Mouse (Mus musculus) myocyte (in vitro differentiated cells): ENCODE measurements around the gene Kif2c. TPM values are rescaled to one million over a fixed set of nuclear protein-coding genes. Genes with fewer than 3 reads are reported as not detected.

Experiments used
- H3K27me3 ChIP-seq: one replicate; pipeline ENCODE4 v1.6.1; 2011; ENCODE audit not compliant: control insufficient read depth, insufficient read depth, insufficient read length
- H3K36me3 ChIP-seq: one replicate; pipeline ENCODE4 v1.6.1; 2011; ENCODE audit not compliant: control insufficient read depth, insufficient read depth
- H3K4me2 ChIP-seq: one replicate; pipeline ENCODE4 v1.6.1; 2011; ENCODE audit warnings: low read depth, control low read depth
- H3K4me3 ChIP-seq: one replicate; pipeline ENCODE4 v1.5.1; 2011; ENCODE audit warnings: mild to moderate bottlenecking, control low read depth, moderate library complexity
- H3K79me2 ChIP-seq: one replicate; pipeline ENCODE4 v1.6.1; 2011; ENCODE audit not compliant: control insufficient read depth, insufficient read depth
- H3ac ChIP-seq: one replicate; pipeline ENCODE4 v1.6.1; 2011; ENCODE audit not compliant: control insufficient read depth, insufficient read length
- CEBPB ChIP-seq: IDR thresholded peaks from 2 replicates; pipeline ENCODE4 v1.6.1; 2011; ENCODE audit warnings: mild to moderate bottlenecking, moderate library complexity; ENCODE audit not compliant: poor library complexity, insufficient read depth, severe bottlenecking
- E2F4 ChIP-seq: IDR thresholded peaks from one replicate; pipeline ENCODE4 v1.6.1; 2011; ENCODE audit warnings: mild to moderate bottlenecking, control low read depth, moderate library complexity; ENCODE audit not compliant: insufficient read depth
- MAX ChIP-seq: IDR thresholded peaks from one replicate; pipeline ENCODE4 v1.6.1; 2011; ENCODE audit warnings: low read depth, mild to moderate bottlenecking, control low read depth
- MYOD1 ChIP-seq, 3 experiments: IDR thresholded peaks; one replicate each; pipeline ENCODE4 v1.6.1; 2011; ENCODE audit warnings: control low read depth in 2 of 3, low read depth in 2 of 3, mild to moderate bottlenecking in 2 of 3, moderate library complexity in 1 of 3; ENCODE audit not compliant: insufficient read length in 2 of 3, control insufficient read depth in 1 of 3
- MYOG ChIP-seq, 3 experiments: IDR thresholded peaks; one replicate each; pipeline ENCODE4 v1.6.1; 2011; ENCODE audit warnings: control low read depth in 2 of 3, low read depth in 2 of 3, mild to moderate bottlenecking in 2 of 3; ENCODE audit not compliant: insufficient read length in 2 of 3, control insufficient read depth in 1 of 3, insufficient read depth in 1 of 3
- POLR2A ChIP-seq: IDR thresholded peaks from one replicate; pipeline ENCODE4 v1.6.1; 2011; ENCODE audit warnings: low read depth, mild to moderate bottlenecking, control low read depth, moderate library complexity; ENCODE audit not compliant: insufficient read length
- POLR2AphosphoS2 ChIP-seq: IDR thresholded peaks from one replicate; pipeline ENCODE4 v1.6.1; 2011; ENCODE audit warnings: low read depth, control low read depth; ENCODE audit not compliant: insufficient read length
- REST ChIP-seq: IDR thresholded peaks from one replicate; pipeline ENCODE4 v1.6.1; 2011; ENCODE audit warnings: mild to moderate bottlenecking, control low read depth, moderate library complexity; ENCODE audit not compliant: insufficient read depth, insufficient read length
- SRF ChIP-seq: IDR thresholded peaks from one replicate; pipeline ENCODE4 v1.6.1; 2011; ENCODE audit warnings: low read depth; ENCODE audit not compliant: control insufficient read depth, insufficient read length
- TCF12 ChIP-seq: IDR thresholded peaks from one replicate; pipeline ENCODE4 v1.6.1; 2011; ENCODE audit warnings: mild to moderate bottlenecking, control low read depth; ENCODE audit not compliant: poor library complexity, insufficient read depth, severe bottlenecking
- TCF3 ChIP-seq: IDR thresholded peaks from one replicate; pipeline ENCODE4 v1.6.1; 2011; ENCODE audit warnings: low read depth, control low read depth; ENCODE audit not compliant: insufficient read length
- USF1 ChIP-seq: IDR thresholded peaks from one replicate; pipeline ENCODE4 v1.6.1; 2011; ENCODE audit warnings: low read depth, mild to moderate bottlenecking, control low read depth, moderate library complexity
- polyA plus RNA-seq: library from polyadenylated mRNA; unstranded; fragments of >200 nt; fragmentation: generic; extraction: Trizol; gene quantifications from one replicate; pipeline ENCODE4 v1.2.1, GENCODE M21; 2012; ENCODE audit warnings: missing spikeins

Kif2c gene
- polyA plus RNA-seq, 1 experiment = 18.5 TPM

DNA sequence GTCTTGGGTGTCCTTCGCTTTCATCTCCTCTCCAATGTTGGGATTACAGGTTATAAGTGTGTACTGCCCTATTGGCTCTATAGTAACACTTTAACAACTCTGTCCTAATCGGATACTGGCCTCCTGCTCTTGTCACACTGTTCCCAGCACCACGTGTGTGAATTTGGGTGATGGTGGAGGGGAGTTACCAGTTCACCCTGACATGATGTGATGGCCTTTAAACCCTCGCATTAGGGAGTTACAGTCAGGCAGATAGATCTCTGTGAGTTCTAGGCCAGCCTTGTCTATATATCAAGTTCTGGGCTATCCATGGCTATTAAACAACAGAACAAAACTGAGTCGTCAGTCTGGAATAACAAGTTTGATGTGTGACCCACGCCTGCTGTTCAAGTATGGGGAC lies 27.2 kb upstream of the Kif2c start:
- TF ChIP-seq TCF12 = no peak
- no peak for TF ChIP-seq MAX
- no peak for TF ChIP-seq MYOD1 (IDR thresholded peaks at IDR 0.05; ENCODE audit: control insufficient read depth in 1 of 3, insufficient read length in 2 of 3, low read depth in 2 of 3)
- no peak for TF ChIP-seq MYOG (IDR thresholded peaks at IDR 0.05; ENCODE audit: control insufficient read depth in 1 of 3, insufficient read depth in 1 of 3, insufficient read length in 2 of 3, low read depth in 2 of 3)

GRCm38 (mm10) chr4:117202992-117203354 lies 20.5 kb upstream of the Kif2c start:
- Histone ChIP-seq H3K79me2 (no peaks in the 10 kb centered on the region), H3K4me2 (peak overlapping the region; percentile 80), H3K36me3 (no peaks in the 10 kb centered on the region), H3ac (no peak overlapping the region), H3K27me3 (no peaks in the 10 kb centered on the region), H3K4me3 (no peak overlapping the region)
- TF ChIP-seq CEBPB (no peak), SRF (no peak), MYOD1 (IDR thresholded peaks at IDR 0.05; ENCODE audit: control insufficient read depth in 1 of 3, insufficient read length in 2 of 3, low read depth in 2 of 3) (no peak), POLR2A (no peak), MYOG (IDR thresholded peaks at IDR 0.05; ENCODE audit: control insufficient read depth in 1 of 3, insufficient read depth in 1 of 3, insufficient read length in 2 of 3, low read depth in 2 of 3) (no peak), REST (no peak), TCF3 (no peak), MAX (no peak), TCF12 (no peak), E2F4 (no peak), POLR2AphosphoS2 (no peak), USF1 (no peak)

More for the DNA sequence above, 27.2 kb upstream of the Kif2c start:
- H3K4me3 ChIP-seq = no peak overlapping the region
- no peaks in the 10 kb centered on the region for H3K79me2 ChIP-seq
- no peak overlapping the region for H3ac ChIP-seq
- H3K27me3 ChIP-seq = no peaks in the 10 kb centered on the region
- no peak overlapping the region for H3K4me2 ChIP-seq
- H3K36me3 ChIP-seq = no peaks in the 10 kb centered on the region

- Histone ChIP-seq H3K4me3 (peak overlapping the region; percentile 10), H3K27me3 (no peaks in the 10 kb centered on the region), H3ac (no peak overlapping the region), H3K36me3 (no peaks in the 10 kb centered on the region), H3K79me2 (no peaks in the 10 kb centered on the region), H3K4me2 (peak overlapping the region; percentile 80)
- TF ChIP-seq POLR2A (peak; percentile 75), CEBPB (peak; percentile 74), E2F4 (peak; percentile 66), MAX (no peak), POLR2AphosphoS2 (peak; percentile 63), TCF3 (no peak)
These were observed 19.9 kb upstream of the Kif2c start for GRCm38 (mm10) chr4:117202046-117202991.

DNA sequence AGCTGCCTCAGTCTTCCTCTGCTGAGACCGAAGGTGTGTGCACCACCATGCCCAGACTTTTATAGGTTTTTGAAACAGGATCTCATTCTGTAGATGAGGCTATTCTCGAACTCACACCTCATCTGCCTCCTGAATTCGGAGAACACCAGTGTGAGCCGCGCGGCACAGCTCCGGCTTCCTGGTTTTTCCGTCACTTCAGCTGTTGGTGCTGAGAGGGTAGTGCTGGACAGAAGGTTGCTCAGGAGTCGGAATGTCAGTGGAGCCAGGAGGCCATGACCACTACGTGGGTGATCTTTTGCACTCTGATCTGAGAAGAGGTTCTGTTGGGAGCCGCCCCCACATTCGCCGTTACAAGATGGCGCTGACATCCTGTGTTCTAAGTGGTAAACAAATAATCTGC lies 9.4 kb upstream of the Kif2c start:
- Histone ChIP-seq H3ac (no peak overlapping the region), H3K79me2 (no peaks in the 10 kb centered on the region), H3K27me3 (no peaks in the 10 kb centered on the region), H3K4me2 (no peak overlapping the region), H3K4me3 (no peak overlapping the region), H3K36me3 (no peaks in the 10 kb centered on the region)
- no peak for TF ChIP-seq POLR2AphosphoS2
- no peak for TF ChIP-seq CEBPB
- no peak for TF ChIP-seq TCF12
- no peak for TF ChIP-seq MYOD1 (IDR thresholded peaks at IDR 0.05; ENCODE audit: control insufficient read depth in 1 of 3, insufficient read length in 2 of 3, low read depth in 2 of 3)
- TF ChIP-seq POLR2A = no peak
- no peak for TF ChIP-seq MYOG (IDR thresholded peaks at IDR 0.05; ENCODE audit: control insufficient read depth in 1 of 3, insufficient read depth in 1 of 3, insufficient read length in 2 of 3, low read depth in 2 of 3)
- no peak for TF ChIP-seq MAX
- no peak for TF ChIP-seq REST

- H3K36me3 ChIP-seq = no peaks in the 10 kb centered on the region
- H3ac ChIP-seq = no peak overlapping the region
- peak overlapping the region; percentile 77 for H3K4me2 ChIP-seq
- no peak for TF ChIP-seq POLR2AphosphoS2
- no peak for TF ChIP-seq MYOD1 (IDR thresholded peaks at IDR 0.05; ENCODE audit: control insufficient read depth in 1 of 3, insufficient read length in 2 of 3, low read depth in 2 of 3)
- TF ChIP-seq USF1 = no peak
- no peak for TF ChIP-seq REST
- TF ChIP-seq SRF = no peak
- no peak for TF ChIP-seq TCF12
- TF ChIP-seq TCF3 = no peak
- TF ChIP-seq MYOG (IDR thresholded peaks at IDR 0.05; ENCODE audit: control insufficient read depth in 1 of 3, insufficient read depth in 1 of 3, insufficient read length in 2 of 3, low read depth in 2 of 3) = no peak
- no peak for TF ChIP-seq MAX
- no peak for TF ChIP-seq POLR2A
- no peak for TF ChIP-seq E2F4
- no peak for TF ChIP-seq CEBPB
- H3K79me2 ChIP-seq = no peaks in the 10 kb centered on the region
- no peaks in the 10 kb centered on the region for H3K27me3 ChIP-seq
- H3K4me3 ChIP-seq = no peak overlapping the region
These were observed 8.2 kb upstream of the Kif2c start for GRCm38 (mm10) chr4:117190660-117191059.
